In genomic region chr2:96475674-96476073, GRCm38 (mm10) we compare ENCODE assay signal across 16 mouse cellular contexts.
A peak's percentile ranks its signal among the peaks of the same experiment; 100 is the strongest.
DNase-seq lines count a peak whose midpoint lies in the region; ATAC-seq and TF ChIP-seq lines count a peak whose summit lies in the region.
"Had no signal": no experiment of that assay in that cellular context is flagged by ENCODE, and none has a peak within 500 bp of the region (broad histone marks: within the 10 kb centered on the region; RNA-seq: fewer than 3 reads in every experiment).

No protein-coding gene starts in this region.

- H3K27me3 ChIP-seq in forebrain, embryonic 10.5 days (ENCODE audit: poor library complexity, severe bottlenecking) = no peaks in the 10 kb centered on the region
- no peaks in the 10 kb centered on the region for H3K27me3 ChIP-seq in forebrain, postnatal 0 days (ENCODE audit: insufficient read depth, low read length)
- H3K27me3 ChIP-seq in midbrain, embryonic 13.5 days = no peaks in the 10 kb centered on the region
- H3K27me3 ChIP-seq in heart, adult 2 months (ENCODE audit: control insufficient read depth, insufficient read depth, low read length) = no peaks in the 10 kb centered on the region
- H3K27me3 ChIP-seq: embryonic facial prominence, embryonic 12.5 days; liver, embryonic 15.5 days had no signal

- no peak overlapping the region for H3K4me2 ChIP-seq in forebrain, postnatal 0 days (ENCODE audit: low read depth)
- H3K4me2 ChIP-seq in midbrain, embryonic 13.5 days (replicated peaks) = no peak overlapping the region
- H3K4me2 ChIP-seq: embryonic facial prominence, embryonic 12.5 days; liver, embryonic 15.5 days had no signal

- 55% methylated on average over 6 of the region's 6 CpGs for WGBS in forebrain, embryonic 10.5 days
- 17% methylated on average over 6 of the region's 6 CpGs for WGBS in forebrain, postnatal 0 days
- WGBS in midbrain, embryonic 13.5 days = 30% methylated on average over 6 of the region's 6 CpGs
- WGBS in heart, adult 2 months = 67% methylated on average over 6 of the region's 6 CpGs

- no peak overlapping the region for H3K4me3 ChIP-seq in left cerebral cortex, adult 2 months
- no peak overlapping the region for H3K4me3 ChIP-seq in forebrain, embryonic 10.5 days
- no peak overlapping the region for H3K4me3 ChIP-seq in forebrain, postnatal 0 days (ENCODE audit: low read depth, low read length)
- no peak overlapping the region for H3K4me3 ChIP-seq in midbrain, embryonic 13.5 days (replicated peaks)
- no peak overlapping the region for H3K4me3 ChIP-seq in heart, adult 2 months
- H3K4me3 ChIP-seq: embryonic facial prominence, embryonic 12.5 days; limb, embryonic 10.5 days; liver, embryonic 15.5 days had no signal

- peak; percentile 62 for ATAC-seq in forebrain, postnatal 0 days
- peak; percentile 81 for ATAC-seq in midbrain, embryonic 13.5 days
- ATAC-seq: CD4-positive, CD25-positive, alpha-beta regulatory T cell, adult 4 months had no signal

- intact Hi-C loops in left cerebral cortex, postnatal 10 days (cut with DNase I) = no loop called here
- intact Hi-C loops in left cerebral cortex, adult 2 months (cut with DNase I) = no loop called here
- intact Hi-C loops in heart, adult 2 months (cut with DNase I) = no loop called here

- H3K36me3 ChIP-seq in forebrain, embryonic 10.5 days (replicated peaks) = no peaks in the 10 kb centered on the region
- H3K36me3 ChIP-seq in forebrain, postnatal 0 days (ENCODE audit: insufficient read depth) = no peaks in the 10 kb centered on the region
- no peaks in the 10 kb centered on the region for H3K36me3 ChIP-seq in midbrain, embryonic 13.5 days
- no peaks in the 10 kb centered on the region for H3K36me3 ChIP-seq in heart, adult 2 months (ENCODE audit: control insufficient read depth, insufficient read depth, low read length)
- H3K36me3 ChIP-seq: embryonic facial prominence, embryonic 12.5 days; limb, embryonic 10.5 days; liver, embryonic 15.5 days had no signal

- no peak for TF ChIP-seq EP300 in heart, adult 2 months (IDR thresholded peaks at IDR 0.05; ENCODE audit: insufficient read depth, low read depth, low read length)

- no peaks in the 10 kb centered on the region for H3K79me2 ChIP-seq in heart, adult 2 months (replicated peaks; ENCODE audit: control insufficient read depth, insufficient read depth, low read length)

- H3K27ac ChIP-seq in left cerebral cortex, adult 2 months = no peak overlapping the region
- peak overlapping the region; percentile 75 for H3K27ac ChIP-seq in forebrain, embryonic 10.5 days
- H3K27ac ChIP-seq in forebrain, postnatal 0 days (ENCODE audit: low read depth, low read length) = no peak overlapping the region
- H3K27ac ChIP-seq in midbrain, embryonic 13.5 days = no peak overlapping the region
- H3K27ac ChIP-seq in heart, adult 2 months = no peak overlapping the region
- H3K27ac ChIP-seq: embryonic facial prominence, embryonic 12.5 days; kidney, postnatal 0 days; limb, embryonic 10.5 days; liver, embryonic 15.5 days; macrophage had no signal

- no peak for TF ChIP-seq CTCF in left cerebral cortex, adult 2 months (IDR thresholded peaks at IDR 0.05)
- no peak for TF ChIP-seq CTCF in forebrain, postnatal 0 days (IDR thresholded peaks at IDR 0.05; ENCODE audit: low read depth)
- TF ChIP-seq CTCF in heart, adult 2 months (IDR thresholded peaks at IDR 0.05) = no peak

- H3K9me3 ChIP-seq in forebrain, embryonic 10.5 days = no peaks in the 10 kb centered on the region
- H3K9me3 ChIP-seq in forebrain, postnatal 0 days (ENCODE audit: low read length) = no peaks in the 10 kb centered on the region
- no peaks in the 10 kb centered on the region for H3K9me3 ChIP-seq in midbrain, embryonic 13.5 days
- H3K9me3 ChIP-seq: embryonic facial prominence, embryonic 12.5 days; limb, embryonic 10.5 days; liver, embryonic 15.5 days had no signal

- H3K9ac ChIP-seq in forebrain, postnatal 0 days = no peak overlapping the region
- no peak overlapping the region for H3K9ac ChIP-seq in midbrain, embryonic 13.5 days (replicated peaks)
- H3K9ac ChIP-seq in heart, adult 2 months (ENCODE audit: low read depth, low read length) = no peak overlapping the region
- H3K9ac ChIP-seq: embryonic facial prominence, embryonic 12.5 days; liver, embryonic 15.5 days had no signal

- TF ChIP-seq POLR2A in heart, adult 2 months (IDR thresholded peaks at IDR 0.05; ENCODE audit: insufficient read depth, low read depth, low read length) = no peak

- H3K4me1 ChIP-seq in forebrain, embryonic 10.5 days = peaks cover 14% of the 10 kb centered on the region; the same call in 1 of the 2 replicates
- no peaks in the 10 kb centered on the region for H3K4me1 ChIP-seq in forebrain, postnatal 0 days (ENCODE audit: insufficient read depth)
- peaks cover 5% of the 10 kb centered on the region; the same call in 1 of the 2 replicates for H3K4me1 ChIP-seq in midbrain, embryonic 13.5 days (replicated peaks)
- no peaks in the 10 kb centered on the region for H3K4me1 ChIP-seq in heart, adult 2 months (ENCODE audit: control insufficient read depth, insufficient read depth, low read length)
- H3K4me1 ChIP-seq: embryonic facial prominence, embryonic 12.5 days; limb, embryonic 10.5 days; liver, embryonic 15.5 days had no signal

- peak; percentile 13 to 23 for DNase-seq in left cerebral cortex, postnatal 10 days (ENCODE audit: extremely low spot score in 1 of 2, low spot score in 2 of 2)
- no peak for DNase-seq in left cerebral cortex, adult 2 months (ENCODE audit: extremely low spot score in 1 of 2, low spot score in 2 of 2)
- no peak for DNase-seq in forebrain, embryonic 10.5 days (ENCODE audit: extremely low spot score, low spot score)
- DNase-seq in forebrain, postnatal 0 days = peak; percentile 5
- no peak for DNase-seq in heart, adult 2 months
- no peak for DNase-seq in urinary bladder, adult 2 months (ENCODE audit: low spot score)
- DNase-seq in spleen, adult 18-20 months = no peak
- DNase-seq: adrenal gland, adult 8-10 months; cerebellum, adult 11 months had no signal

Comparison
In these comparisons a context has a peak if more than half of its experiments do, and no peak if none do; other contexts are left out.
1. DNase-seq: peak in left cerebral cortex, postnatal 10 days (2 of 2) and forebrain, postnatal 0 days (single experiment); none in left cerebral cortex, adult 2 months (0 of 2), forebrain, embryonic 10.5 days (single experiment), heart, adult 2 months (0 of 2), urinary bladder, adult 2 months (single experiment) and spleen, adult 18-20 months (0 of 2).